Mouse (Mus musculus): ENCODE measurements around the gene Atxn1l. TPM values are rescaled to one million over a fixed set of nuclear protein-coding genes. Genes with fewer than 3 reads are reported as not detected.

The Atxn1l gene
- polyA plus RNA-seq (2014; fragmentation: Nextera tagmentation; extraction: Ambion mirVana), result 7.9 and 9.2 TPM in 2 replicates

DNA sequence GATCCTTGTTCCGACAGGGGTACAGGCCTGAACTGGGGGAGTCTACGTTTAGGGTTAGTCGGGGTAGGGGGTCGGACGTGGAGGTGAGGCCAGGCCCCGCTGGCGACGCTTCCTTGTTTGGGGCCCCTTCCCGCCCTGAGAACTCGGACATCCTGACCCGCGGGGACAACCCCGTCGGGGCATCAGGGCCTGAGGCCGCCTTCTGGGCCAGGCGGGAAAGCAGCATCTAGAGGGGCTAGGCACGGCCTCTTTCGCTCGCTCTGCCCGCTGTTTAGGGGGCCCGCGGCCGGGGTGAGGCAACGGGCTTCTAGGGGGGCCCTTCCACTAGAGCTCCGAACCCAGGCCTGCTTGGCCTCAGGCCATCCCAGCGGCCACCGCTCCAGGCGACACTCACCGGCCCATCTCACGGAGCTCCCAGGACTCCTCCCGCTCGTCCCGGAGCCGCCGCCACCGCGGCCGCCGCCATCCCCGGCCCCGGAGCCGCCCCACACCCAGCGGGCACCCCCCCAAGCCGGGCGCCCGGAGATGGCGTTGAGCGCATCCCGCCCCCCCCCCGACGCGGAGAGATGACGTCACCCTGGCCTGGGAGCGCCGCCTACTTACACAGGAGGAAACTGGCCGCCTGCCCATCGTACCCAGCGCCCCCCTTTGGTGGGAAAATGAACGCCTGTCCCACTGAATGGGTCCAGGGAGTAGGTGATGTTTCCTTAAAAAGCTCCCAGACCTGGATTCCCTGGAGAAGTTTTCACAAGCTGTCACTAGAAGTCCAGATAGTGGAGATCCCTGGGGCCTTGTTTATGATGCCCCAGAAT is at the start of gene Atxn1l:
Gene Atxn1l (minus strand): TSS at position 503 of the 812 bp plus-strand sequence.
- H3K4me2 ChIP-seq (ENCODE audit: low read depth, low read length), result peak within 1 kb of the TSS; percentile 96
- no peaks in the 10 kb centered on the region for H3K9me3 ChIP-seq (ENCODE audit: control insufficient read depth, low read length)
- H3K4me3 ChIP-seq (ENCODE audit: low read depth, low read length), result peak within 1 kb of the TSS; percentile 98
- peak within 1 kb of the TSS; percentile 65; the same call in 1 of the 2 replicates for H3K27ac ChIP-seq (replicated peaks; ENCODE audit: low read depth, low read length)
- H3K36me3 ChIP-seq (ENCODE audit: control insufficient read depth, insufficient read depth, low read length), result peaks cover 22% of the 10 kb centered on the region
- DNase-seq (ENCODE audit: low spot score) (peak; percentile 78), ATAC-seq (ENCODE audit: low read depth) (peak; percentile 82)
- WGBS, result under 1% methylated on average over 33 of the region's 59 CpGs
- peak within 1 kb of the TSS; percentile 98 for H3K9ac ChIP-seq (ENCODE audit: low read depth, low read length)
- peaks cover 10% of the 10 kb centered on the region for H3K4me1 ChIP-seq (ENCODE audit: control insufficient read depth, insufficient read depth, low read length)
- H3K27me3 ChIP-seq (replicated peaks; ENCODE audit: control insufficient read depth, insufficient read depth, low read length), result no peaks in the 10 kb centered on the region

DNA sequence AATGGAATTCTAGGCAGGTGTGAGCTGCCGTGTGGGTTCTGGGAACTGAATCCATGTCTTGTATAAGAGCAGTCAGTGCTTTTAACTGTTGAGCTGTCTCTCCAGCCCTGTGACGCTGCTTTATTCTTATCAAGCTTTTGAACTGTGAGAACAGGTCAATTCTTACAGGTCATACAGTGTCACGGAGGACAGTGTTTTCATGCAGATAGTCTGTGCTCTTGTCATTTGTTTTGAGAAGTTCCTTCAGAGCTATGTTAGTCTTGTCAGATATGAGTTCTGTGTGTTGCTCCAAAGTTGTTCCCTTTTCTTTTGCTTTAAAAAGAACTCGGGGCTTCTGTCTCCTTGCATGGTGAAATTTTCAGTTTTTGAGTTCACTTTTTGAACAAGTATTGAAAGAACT is 43.0 kb upstream of the Atxn1l start:
- DNase-seq (ENCODE audit: low spot score) (no peak), ATAC-seq (ENCODE audit: low read depth) (no peak)
- WGBS, result 64% methylated on average over 4 of the region's 4 CpGs
- Histone ChIP-seq H3K27ac (replicated peaks; ENCODE audit: low read depth, low read length) (no peak overlapping the region), H3K9me3 (ENCODE audit: control insufficient read depth, low read length) (no peaks in the 10 kb centered on the region), H3K9ac (ENCODE audit: low read depth, low read length) (no peak overlapping the region), H3K4me1 (ENCODE audit: control insufficient read depth, insufficient read depth, low read length) (peaks cover 10% of the 10 kb centered on the region), H3K27me3 (replicated peaks; ENCODE audit: control insufficient read depth, insufficient read depth, low read length) (no peaks in the 10 kb centered on the region), H3K36me3 (ENCODE audit: control insufficient read depth, insufficient read depth, low read length) (no peaks in the 10 kb centered on the region), H3K4me3 (ENCODE audit: low read depth, low read length) (peak overlapping the region; percentile 98; the same call in 1 of the 2 replicates), H3K4me2 (ENCODE audit: low read depth, low read length) (peak overlapping the region; percentile 89)

DNA sequence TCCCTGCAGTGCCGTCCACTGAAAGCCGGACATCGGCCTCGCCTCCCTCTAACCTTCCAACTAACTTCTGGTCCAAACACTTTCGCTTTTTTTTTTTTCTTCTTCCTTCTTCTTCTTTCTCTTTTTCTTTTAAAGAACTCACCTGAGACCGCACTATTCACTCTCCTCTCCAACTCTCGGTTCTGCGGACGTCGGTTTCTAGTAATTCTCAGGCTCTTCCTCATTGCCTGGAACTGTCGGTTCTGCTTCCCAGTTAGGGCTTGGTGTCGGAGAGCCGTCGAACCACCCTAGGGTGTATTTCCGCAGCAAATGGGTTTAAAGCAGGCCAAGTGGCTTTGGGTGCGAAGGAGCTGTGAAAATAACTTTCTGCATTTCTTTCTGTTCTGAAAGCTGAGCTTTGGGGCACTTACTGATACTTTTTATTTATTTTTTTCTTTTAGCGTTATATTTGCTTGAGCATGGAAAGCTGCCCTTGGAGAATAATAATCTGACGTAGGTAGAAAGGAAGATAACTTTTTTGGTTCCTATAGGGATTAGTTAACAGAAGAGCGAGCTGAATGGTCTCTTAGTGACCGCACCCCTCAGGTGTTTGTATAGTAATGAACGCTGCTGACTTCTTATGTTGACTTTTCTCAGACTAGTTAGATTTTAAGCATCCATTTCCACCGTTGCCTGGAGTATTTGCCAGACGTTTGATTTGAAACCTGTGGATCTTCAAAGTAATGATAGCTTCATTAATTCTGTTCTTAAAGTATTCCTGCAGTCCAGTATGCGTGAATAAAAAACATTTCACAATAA is 42.1 kb upstream of the Atxn1l start:
- Histone ChIP-seq H3K9me3 (ENCODE audit: control insufficient read depth, low read length) (no peaks in the 10 kb centered on the region), H3K27me3 (replicated peaks; ENCODE audit: control insufficient read depth, insufficient read depth, low read length) (no peaks in the 10 kb centered on the region), H3K4me1 (ENCODE audit: control insufficient read depth, insufficient read depth, low read length) (peaks cover 10% of the 10 kb centered on the region), H3K4me3 (ENCODE audit: low read depth, low read length) (peak overlapping the region; percentile 98), H3K4me2 (ENCODE audit: low read depth, low read length) (peak overlapping the region; percentile 89), H3K27ac (replicated peaks; ENCODE audit: low read depth, low read length) (peak overlapping the region; percentile 98), H3K36me3 (ENCODE audit: control insufficient read depth, insufficient read depth, low read length) (no peaks in the 10 kb centered on the region), H3K9ac (ENCODE audit: low read depth, low read length) (peak overlapping the region; percentile 97)
- DNase-seq (ENCODE audit: low spot score) (peak; percentile 8), ATAC-seq (ENCODE audit: low read depth) (no peak)
- WGBS, result 18% methylated on average over 23 of the region's 24 CpGs

DNA sequence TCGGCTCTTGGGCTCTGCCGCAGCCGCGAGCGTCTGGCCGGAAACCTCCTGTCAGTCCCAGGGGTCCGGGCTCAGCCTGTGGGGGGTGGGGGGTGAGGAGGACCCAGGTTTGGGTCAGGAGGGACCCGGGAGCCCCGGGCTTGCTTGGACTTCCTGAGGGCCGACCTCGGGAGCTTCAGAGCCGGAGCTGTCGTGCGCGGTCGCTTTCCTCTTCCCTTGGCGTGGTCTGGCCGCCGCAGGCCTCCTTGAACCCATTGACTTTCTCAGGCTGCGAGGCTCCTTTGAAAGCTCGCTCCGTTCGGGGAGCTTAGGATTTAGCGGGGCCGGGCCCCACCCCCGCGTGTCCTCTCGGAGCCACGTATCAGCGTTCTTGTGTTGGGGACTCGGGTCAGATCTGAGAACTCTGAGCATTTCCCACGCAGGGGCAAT is 41.5 kb upstream of the Atxn1l start:
- Histone ChIP-seq H3K27ac (replicated peaks; ENCODE audit: low read depth, low read length) (peak overlapping the region; percentile 98), H3K27me3 (replicated peaks; ENCODE audit: control insufficient read depth, insufficient read depth, low read length) (no peaks in the 10 kb centered on the region), H3K4me2 (ENCODE audit: low read depth, low read length) (peak overlapping the region; percentile 89), H3K9me3 (ENCODE audit: control insufficient read depth, low read length) (no peaks in the 10 kb centered on the region), H3K36me3 (ENCODE audit: control insufficient read depth, insufficient read depth, low read length) (no peaks in the 10 kb centered on the region), H3K9ac (ENCODE audit: low read depth, low read length) (peak overlapping the region; percentile 97), H3K4me1 (ENCODE audit: control insufficient read depth, insufficient read depth, low read length) (peaks cover 10% of the 10 kb centered on the region), H3K4me3 (ENCODE audit: low read depth, low read length) (peak overlapping the region; percentile 98)
- peak; percentile 45 for DNase-seq (ENCODE audit: low spot score)
- peak; percentile 38 for ATAC-seq (ENCODE audit: low read depth)
- 0% methylated on average over 16 of the region's 32 CpGs for WGBS

DNA sequence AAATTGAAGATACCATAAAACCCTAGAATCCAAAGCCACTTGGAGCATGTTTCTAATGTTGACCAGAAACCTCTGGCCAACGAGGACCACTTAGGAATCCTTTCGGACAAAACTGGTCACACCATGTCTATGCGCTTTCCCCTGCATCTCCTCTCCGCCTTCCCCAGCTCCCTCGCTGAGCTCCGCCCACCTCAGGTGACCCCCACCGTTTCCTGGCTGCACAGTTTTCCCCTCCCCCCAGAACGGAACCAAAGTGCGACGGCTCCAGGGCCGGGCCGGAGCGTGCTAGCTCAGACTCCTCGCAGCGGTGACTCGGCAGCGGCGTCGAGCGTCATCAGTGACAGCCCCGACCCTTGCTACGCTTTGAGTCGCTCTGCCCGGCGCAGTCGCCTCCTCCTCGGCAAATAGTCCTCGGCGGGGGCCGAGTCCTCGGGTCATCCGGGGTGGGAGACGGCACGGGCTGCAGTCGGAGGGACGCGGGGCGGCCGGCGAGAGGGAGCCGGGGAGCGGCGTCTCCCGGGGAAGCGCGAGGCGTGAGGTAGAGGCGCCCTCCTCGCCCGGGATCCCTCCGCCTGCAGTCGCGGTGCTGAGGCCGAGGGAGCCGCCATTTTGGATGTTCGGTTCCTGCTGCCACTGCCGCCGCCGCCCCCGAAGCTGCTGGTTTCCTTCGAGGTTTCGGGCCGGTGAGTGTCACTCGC is 40.9 kb upstream of the Atxn1l start, which contains the start of gene Ap1g1:
Gene Ap1g1 (plus strand): TSS at position 275 of the 698 bp plus-strand sequence.
- peak within 1 kb of the TSS; percentile 97 for H3K9ac ChIP-seq (ENCODE audit: low read depth, low read length)
- ATAC-seq (ENCODE audit: low read depth) (peak; percentile 100), DNase-seq (ENCODE audit: low spot score) (peak; percentile 99)
- H3K27me3 ChIP-seq (replicated peaks; ENCODE audit: control insufficient read depth, insufficient read depth, low read length), result 0 out of 2 replicates have a peak, but pooled peaks cover under 1% of the 10 kb centered on the region
- H3K4me3 ChIP-seq (ENCODE audit: low read depth, low read length), result peak within 1 kb of the TSS; percentile 98
- H3K36me3 ChIP-seq (ENCODE audit: control insufficient read depth, insufficient read depth, low read length), result no peaks in the 10 kb centered on the region
- no peaks in the 10 kb centered on the region for H3K9me3 ChIP-seq (ENCODE audit: control insufficient read depth, low read length)
- peaks cover 10% of the 10 kb centered on the region for H3K4me1 ChIP-seq (ENCODE audit: control insufficient read depth, insufficient read depth, low read length)
- H3K27ac ChIP-seq (replicated peaks; ENCODE audit: low read depth, low read length), result peak within 1 kb of the TSS; percentile 98
- WGBS, result under 1% methylated on average over 21 of the region's 64 CpGs
- peak within 1 kb of the TSS; percentile 89 for H3K4me2 ChIP-seq (ENCODE audit: low read depth, low read length)

DNA sequence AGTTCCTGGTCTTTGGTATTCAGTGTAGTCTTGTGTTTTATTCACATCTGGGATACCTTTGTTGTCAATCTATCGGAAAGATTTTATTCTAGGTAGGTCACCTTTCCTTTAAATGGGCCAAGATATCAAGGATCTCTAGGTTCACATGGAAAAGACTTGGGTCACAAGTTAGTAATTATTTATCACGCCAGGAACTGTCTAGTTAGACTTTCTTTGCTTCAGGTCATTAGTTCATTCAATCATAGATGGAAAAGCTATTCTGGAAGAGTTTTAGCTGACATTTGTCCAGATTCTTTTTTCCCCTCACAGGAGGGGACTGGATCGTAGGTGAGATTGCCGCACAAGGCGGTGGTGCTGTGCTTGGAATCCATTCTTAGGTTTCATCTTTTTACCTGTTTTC is 40.3 kb upstream of the Atxn1l start:
- Histone ChIP-seq H3K36me3 (ENCODE audit: control insufficient read depth, insufficient read depth, low read length) (no peaks in the 10 kb centered on the region), H3K27me3 (replicated peaks; ENCODE audit: control insufficient read depth, insufficient read depth, low read length) (0 out of 2 replicates have a peak, but pooled peaks cover 2% of the 10 kb centered on the region), H3K4me1 (ENCODE audit: control insufficient read depth, insufficient read depth, low read length) (peaks cover 10% of the 10 kb centered on the region), H3K4me3 (ENCODE audit: low read depth, low read length) (peak overlapping the region; percentile 98), H3K4me2 (ENCODE audit: low read depth, low read length) (peak overlapping the region; percentile 89), H3K27ac (replicated peaks; ENCODE audit: low read depth, low read length) (no peak overlapping the region), H3K9ac (ENCODE audit: low read depth, low read length) (peak overlapping the region; percentile 97; the same call in 1 of the 2 replicates), H3K9me3 (ENCODE audit: control insufficient read depth, low read length) (no peaks in the 10 kb centered on the region)
- ATAC-seq (ENCODE audit: low read depth) (no peak), DNase-seq (ENCODE audit: low spot score) (no peak)
- WGBS, result 20% methylated on average over 5 of the region's 5 CpGs

DNA sequence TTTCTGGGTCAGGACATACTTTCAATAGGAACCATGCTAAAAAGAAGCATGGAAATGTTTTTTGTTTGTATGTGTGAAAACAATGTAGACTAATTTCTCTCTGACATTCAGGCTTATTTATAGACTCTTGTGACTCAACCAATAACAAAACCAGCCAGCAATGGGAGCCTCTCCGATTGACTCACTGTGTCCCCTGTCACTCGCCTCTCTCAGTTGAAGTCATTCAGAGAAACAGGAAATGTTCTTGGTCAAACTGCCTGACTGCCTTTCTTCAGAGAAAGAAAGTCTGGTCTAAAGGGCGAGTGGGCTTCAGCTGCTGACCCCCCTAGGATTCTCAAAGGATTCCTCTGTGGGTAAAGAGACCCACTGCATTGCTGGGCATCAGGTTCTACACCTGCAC is 35.6 kb upstream of the Atxn1l start:
- WGBS, result 48% methylated on average over 3 of the region's 3 CpGs
- no peak for DNase-seq (ENCODE audit: low spot score)
- no peak for ATAC-seq (ENCODE audit: low read depth)
- no peaks in the 10 kb centered on the region for H3K9me3 ChIP-seq (ENCODE audit: control insufficient read depth, low read length)
- H3K4me2 ChIP-seq (ENCODE audit: low read depth, low read length), result no peak overlapping the region
- no peak overlapping the region for H3K27ac ChIP-seq (replicated peaks; ENCODE audit: low read depth, low read length)
- H3K4me1 ChIP-seq (ENCODE audit: control insufficient read depth, insufficient read depth, low read length), result no peaks in the 10 kb centered on the region
- no peak overlapping the region for H3K9ac ChIP-seq (ENCODE audit: low read depth, low read length)
- H3K27me3 ChIP-seq (replicated peaks; ENCODE audit: control insufficient read depth, insufficient read depth, low read length), result 0 out of 2 replicates have a peak, but pooled peaks cover 2% of the 10 kb centered on the region
- H3K36me3 ChIP-seq (ENCODE audit: control insufficient read depth, insufficient read depth, low read length), result no peaks in the 10 kb centered on the region
- no peak overlapping the region for H3K4me3 ChIP-seq (ENCODE audit: low read depth, low read length)

DNA sequence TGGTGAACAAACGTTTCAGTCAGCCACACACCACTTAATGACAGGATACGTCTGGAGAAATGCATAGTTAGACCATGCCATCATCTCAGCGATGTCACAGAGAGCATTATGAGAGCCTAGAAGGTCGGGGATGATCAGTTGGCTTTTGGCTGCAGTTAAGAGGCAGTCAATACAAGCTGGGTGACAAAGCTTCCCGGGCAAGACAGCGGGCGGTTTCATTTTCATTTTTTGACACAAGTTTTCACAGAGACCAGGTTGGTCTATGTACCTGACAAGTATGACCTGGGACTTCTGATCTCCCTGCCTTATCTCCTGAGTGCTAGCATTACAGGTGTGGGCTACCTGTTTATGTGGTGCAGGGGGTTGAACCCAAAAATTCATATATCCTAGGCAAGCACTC is 28.5 kb upstream of the Atxn1l start:
- Histone ChIP-seq H3K9me3 (ENCODE audit: control insufficient read depth, low read length) (peaks cover 3% of the 10 kb centered on the region; the same call in 1 of the 2 replicates), H3K27ac (replicated peaks; ENCODE audit: low read depth, low read length) (no peak overlapping the region), H3K4me2 (ENCODE audit: low read depth, low read length) (no peak overlapping the region), H3K4me1 (ENCODE audit: control insufficient read depth, insufficient read depth, low read length) (no peaks in the 10 kb centered on the region), H3K4me3 (ENCODE audit: low read depth, low read length) (no peak overlapping the region), H3K36me3 (ENCODE audit: control insufficient read depth, insufficient read depth, low read length) (no peaks in the 10 kb centered on the region), H3K9ac (ENCODE audit: low read depth, low read length) (no peak overlapping the region), H3K27me3 (replicated peaks; ENCODE audit: control insufficient read depth, insufficient read depth, low read length) (no peaks in the 10 kb centered on the region)
- WGBS, result 64% methylated on average over 7 of the region's 7 CpGs
- ATAC-seq (ENCODE audit: low read depth), result no peak
- no peak for DNase-seq (ENCODE audit: low spot score)
